Mouse (Mus musculus): ENCODE results near the gene Mtx1.
A peak's percentile ranks its signal among the peaks of the same experiment; 100 is the strongest.

- no peak for TF ChIP-seq CTCF (IDR thresholded peaks at IDR 0.05; ENCODE audit: low read depth)
- peak; percentile 35 for TF ChIP-seq EP300 (optimal IDR thresholded peaks at IDR 0.05)
Observed at GRCm38 (mm10) chr3:89202253-89203141, 24.4 kb downstream of the Mtx1 start, which contains the start of gene Gba.

Measured in stomach, postnatal 0 days (tissue).